Mouse (Mus musculus) WW6 (cell line): ENCODE results near the gene Pira2.
"Not testable (repeated sequence)": the region's sequence is repeated elsewhere in the genome, so short reads cannot be mapped to it uniquely, and the experiment has no call there.

Experiments used
- DNase-seq: peaks from one replicate; pipeline ENCODE4 v3.0.0-alpha.2; 2013; ENCODE audit warnings: low read depth, low spot score

The Pira2 gene

DNA sequence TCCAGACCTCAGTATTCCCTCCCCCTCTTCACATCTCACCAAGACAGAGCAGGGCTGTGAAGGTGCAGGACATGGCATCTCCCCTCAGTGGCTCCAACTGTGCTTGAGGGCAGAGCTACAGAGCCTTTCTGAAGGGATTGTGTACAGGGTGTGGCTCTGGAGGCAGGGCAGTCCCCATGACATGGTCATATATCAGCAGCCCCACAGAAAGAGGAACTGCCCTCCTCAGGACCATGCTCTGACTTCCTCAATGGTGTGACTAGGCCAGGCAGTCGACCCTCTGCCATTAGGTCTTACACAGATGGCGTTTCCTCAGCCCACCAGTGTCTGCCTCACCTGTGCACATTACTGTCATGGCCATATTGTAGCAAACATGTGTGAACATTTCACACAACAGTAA is at the start of gene Pira2:
Gene Pira2, minus strand, starts transcription at position 101 of the 400 bp plus-strand sequence.
- DNase-seq: not testable (repeated sequence)

DNA sequence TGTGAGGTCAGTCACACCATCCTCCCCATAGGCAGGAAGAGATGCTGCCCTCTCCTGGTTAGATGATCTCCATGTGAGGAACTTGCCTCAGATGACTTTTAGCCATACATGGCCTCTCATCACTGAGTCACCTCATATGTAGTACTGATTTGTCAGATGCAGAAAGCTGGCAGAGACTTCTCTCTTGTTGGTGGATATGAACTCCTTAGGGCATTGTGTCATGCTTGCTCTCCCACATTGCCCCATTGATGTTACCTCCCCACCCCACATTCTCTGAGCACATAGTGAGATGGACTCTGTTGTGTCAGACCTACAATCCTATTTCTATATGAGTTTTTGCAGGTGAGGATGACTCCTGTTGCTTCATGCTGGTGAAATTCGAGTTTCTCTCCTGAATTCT is 30.2 kb upstream of the Pira2 start:
- DNase-seq: not testable (repeated sequence)

DNA sequence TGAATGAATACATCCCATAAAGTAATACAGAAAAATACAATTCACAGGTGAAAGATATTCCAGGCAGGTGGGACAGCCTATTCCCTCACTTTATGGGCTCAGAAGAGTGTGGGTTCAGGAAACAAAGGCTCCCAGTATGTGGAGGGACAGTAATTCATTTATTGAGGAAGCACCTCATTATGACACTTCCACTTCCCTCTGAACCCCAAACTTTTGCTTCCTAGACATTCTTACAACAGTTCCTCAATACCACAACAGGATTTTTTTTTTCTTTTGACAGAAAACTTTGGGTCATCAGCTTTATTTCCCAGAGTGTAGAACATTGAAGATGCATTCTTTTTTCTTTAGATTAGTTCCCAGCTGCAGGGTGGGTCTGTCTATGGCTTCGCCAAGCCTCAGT is 7.0 kb downstream of the Pira2 start:
- not testable (repeated sequence) for DNase-seq

DNA sequence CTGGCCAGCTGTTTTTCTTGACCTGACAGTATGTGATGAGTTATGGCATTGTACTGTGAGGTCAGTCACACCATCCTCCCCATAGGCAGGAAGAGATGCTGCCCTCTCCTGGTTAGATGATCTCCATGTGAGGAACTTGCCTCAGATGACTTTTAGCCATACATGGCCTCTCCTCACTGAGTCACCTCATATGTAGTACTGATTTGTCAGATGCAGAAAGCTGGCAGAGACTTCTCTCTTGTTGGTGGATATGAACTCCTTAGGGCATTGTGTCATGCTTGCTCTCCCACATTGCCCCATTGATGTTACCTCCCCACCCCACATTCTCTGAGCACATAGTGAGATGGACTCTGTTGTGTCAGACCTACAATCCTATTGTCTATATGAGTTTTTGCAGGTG is 14.2 kb downstream of the Pira2 start:
- DNase-seq: not testable (repeated sequence)

DNA sequence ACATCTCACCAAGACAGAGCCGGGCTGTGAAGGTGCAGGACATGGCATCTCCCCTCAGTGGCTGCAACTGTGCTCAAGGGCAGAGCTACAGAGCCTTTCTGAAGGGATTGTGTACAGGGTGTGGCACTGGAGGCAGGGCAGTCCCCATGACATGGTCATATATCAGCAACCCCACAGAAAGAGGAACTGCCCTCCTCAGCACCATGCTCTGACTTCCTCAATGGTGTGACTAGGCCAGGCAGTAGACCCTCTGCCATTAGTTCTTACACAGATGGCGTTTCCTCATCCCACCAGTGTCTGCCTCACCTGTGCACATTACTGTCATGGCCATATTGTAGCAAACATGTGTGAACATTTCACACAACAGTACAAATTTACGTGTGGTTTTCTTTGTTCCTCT is 19.3 kb downstream of the Pira2 start, which contains the start of gene Gm15448:
Gene Gm15448, minus strand, starts transcription at position 89 of the 400 bp plus-strand sequence.
- not testable (repeated sequence) for DNase-seq

DNA sequence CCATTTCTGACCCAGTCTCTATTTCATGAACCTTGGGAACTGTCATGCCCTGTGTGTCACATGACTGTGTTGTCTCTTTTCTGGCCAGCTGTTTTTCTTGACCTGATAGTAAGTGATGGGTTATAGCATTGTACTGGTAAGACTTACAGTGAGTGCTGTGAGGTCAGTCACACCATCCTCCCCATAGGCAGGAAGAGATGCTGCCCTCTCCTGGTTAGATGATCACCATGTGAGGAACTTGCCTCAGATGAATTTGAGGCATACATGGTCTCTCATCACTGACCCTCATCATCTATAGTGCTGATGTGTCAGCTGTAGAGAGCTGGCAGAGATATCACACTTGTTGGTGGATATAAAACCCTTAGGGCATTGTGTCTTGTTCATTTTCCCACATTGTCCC is 32.9 kb downstream of the Pira2 start:
- not testable (repeated sequence) for DNase-seq

DNA sequence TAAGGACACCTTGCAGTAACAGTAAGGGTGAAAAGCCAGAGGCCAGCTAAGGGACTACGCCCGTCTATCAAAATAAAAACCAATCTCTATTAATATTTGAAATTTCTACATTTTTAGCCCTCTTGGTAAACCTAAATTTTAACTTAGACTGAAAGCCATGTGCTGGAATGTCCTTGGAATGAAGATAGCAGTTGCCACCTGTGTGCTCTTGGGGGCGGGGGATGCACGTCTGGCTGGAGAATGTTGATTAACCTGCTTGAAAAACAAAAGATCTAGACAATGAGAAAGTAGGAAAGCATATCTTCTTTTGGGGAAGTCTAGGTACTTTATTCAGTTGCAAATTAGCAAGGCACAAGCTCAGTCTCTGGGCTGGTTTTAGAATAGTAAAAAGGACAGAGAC is 41.9 kb downstream of the Pira2 start:
- DNase-seq: not testable (repeated sequence)

DNA sequence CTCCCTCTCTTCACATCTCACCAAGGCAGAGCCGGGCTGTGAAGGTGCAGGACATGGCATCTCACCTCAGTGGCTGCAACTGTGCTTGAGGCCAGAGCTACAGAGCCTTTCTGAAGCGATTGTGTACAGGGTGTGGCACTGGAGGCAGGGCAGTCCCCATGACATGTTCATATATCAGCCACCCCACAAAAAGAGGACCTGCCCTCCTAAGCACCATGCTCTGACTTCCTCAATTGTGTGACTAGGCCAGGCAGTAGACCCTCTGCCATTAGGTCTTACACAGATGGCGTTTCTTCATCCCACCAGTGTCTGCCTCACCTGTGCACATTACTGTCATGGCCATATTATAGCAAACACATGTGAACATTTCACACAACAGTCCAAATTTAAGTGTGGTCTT is 44.9 kb downstream of the Pira2 start:
- DNase-seq: not testable (repeated sequence)

DNA sequence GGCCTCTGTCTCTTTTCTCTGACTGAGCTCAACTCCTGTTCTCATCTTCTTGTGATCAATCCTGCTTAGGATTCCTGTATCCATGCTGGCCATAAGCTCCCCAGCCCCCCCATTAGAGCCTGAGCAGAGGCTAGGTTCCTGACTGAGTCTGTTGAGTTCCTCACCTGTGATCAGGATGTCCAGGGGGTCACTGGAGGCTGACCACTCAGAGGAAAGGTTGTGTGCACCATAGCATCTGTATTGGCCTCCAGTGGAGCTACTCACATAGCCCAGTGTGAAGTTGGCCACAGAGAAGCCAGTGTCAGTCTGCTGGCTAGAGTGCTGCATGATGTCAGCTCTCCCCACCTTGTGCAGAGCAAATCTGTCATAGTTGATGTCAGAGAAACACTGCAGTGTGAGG is 48.6 kb downstream of the Pira2 start:
- not testable (repeated sequence) for DNase-seq
